Mouse (Mus musculus): Measurements from ENCODE around the gene Dlg1.

- no peak for TF ChIP-seq CTCF (IDR thresholded peaks at IDR 0.05; ENCODE audit: low read depth)
- TF ChIP-seq EP300 (IDR thresholded peaks at IDR 0.05; ENCODE audit: low read depth), result no peak
These were observed 11.7 kb upstream of the Dlg1 start for GRCm38 (mm10) chr16:31651541-31651940.

All from heart, postnatal 0 days (tissue).